8 mouse cellular contexts compared by ENCODE assay signal in the genomic region with DNA sequence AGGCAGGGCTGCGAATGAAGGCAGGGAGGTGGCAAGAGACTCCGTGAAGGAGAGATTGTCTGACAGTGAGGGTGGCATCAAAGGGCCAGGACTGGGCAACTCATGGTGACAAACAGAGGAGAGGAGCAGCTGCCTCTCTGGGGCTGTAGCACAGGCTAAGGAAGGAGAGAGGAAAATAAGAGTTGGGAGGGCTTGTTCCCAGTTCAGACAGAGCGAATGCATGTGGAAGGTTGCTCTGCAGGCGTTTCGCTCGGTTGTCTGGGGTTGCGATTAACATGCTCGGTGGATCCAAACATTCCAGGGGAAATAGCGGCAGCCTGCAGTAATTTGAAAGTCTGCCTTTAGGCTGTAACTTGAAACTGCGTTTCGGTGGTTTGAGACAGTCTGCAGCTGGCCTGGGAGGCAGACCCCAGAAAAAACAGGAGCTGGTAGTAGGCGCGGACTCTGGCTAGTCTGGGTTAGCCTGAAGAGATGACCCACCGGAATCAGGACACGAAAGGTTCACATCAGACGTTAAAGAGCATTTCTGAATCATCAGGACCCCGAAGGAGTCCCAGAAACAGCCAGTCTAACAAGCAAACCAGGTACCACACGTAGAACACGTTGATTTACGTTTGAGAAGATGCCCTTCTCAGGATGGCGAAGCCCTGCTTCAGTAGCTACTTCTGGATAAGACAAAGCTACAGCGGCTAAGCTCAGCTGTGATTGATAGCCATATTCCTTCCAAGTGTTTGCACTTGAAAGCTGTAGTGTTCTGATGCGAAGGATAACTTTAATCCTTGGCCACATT. TPM values are rescaled to one million over a fixed set of nuclear protein-coding genes. Genes with fewer than 3 reads are reported as not detected.
DNase-seq lines count a peak whose midpoint lies in the region; ATAC-seq and TF ChIP-seq lines count a peak whose summit lies in the region.
"Had no signal": no experiment of that assay in that cellular context is flagged by ENCODE, and none has a peak within 500 bp of the region (broad histone marks: within the 10 kb centered on the region; RNA-seq: fewer than 3 reads in every experiment).

No protein-coding gene starts in this region.

- no peak overlapping the region for H3K27ac ChIP-seq in left cerebral cortex, adult 2 months
- H3K27ac ChIP-seq in embryonic facial prominence, embryonic 10.5 days (replicated peaks): peak overlapping the region; percentile 90
- no peak overlapping the region for H3K27ac ChIP-seq in heart, postnatal 0 days (ENCODE audit: low read depth)

- H3K4me2 ChIP-seq in heart, postnatal 0 days (ENCODE audit: low read depth, low read length): peak overlapping the region; percentile 62

- peak overlapping the region; percentile 31; the same call in 1 of the 2 replicates for H3K4me3 ChIP-seq in left cerebral cortex, adult 2 months
- peak overlapping the region; percentile 52 for H3K4me3 ChIP-seq in embryonic facial prominence, embryonic 10.5 days
- peak overlapping the region; percentile 38 for H3K4me3 ChIP-seq in heart, postnatal 0 days (ENCODE audit: low read depth, low read length)
- H3K4me3 ChIP-seq: megakaryocyte, embryonic 14.5 days had no signal

- ATAC-seq in heart, postnatal 0 days (ENCODE audit: insufficient read depth, low read depth): no peak

- H3K4me1 ChIP-seq in embryonic facial prominence, embryonic 10.5 days: peaks cover 29% of the 10 kb centered on the region
- H3K4me1 ChIP-seq in heart, postnatal 0 days (ENCODE audit: control insufficient read depth, insufficient read depth): peaks cover 4% of the 10 kb centered on the region; the same call in 1 of the 2 replicates
- H3K4me1 ChIP-seq: megakaryocyte, embryonic 14.5 days had no signal

- peak overlapping the region; percentile 45 for H3K9ac ChIP-seq in heart, postnatal 0 days (replicated peaks; ENCODE audit: low read depth, low read length)

- no peaks in the 10 kb centered on the region for H3K36me3 ChIP-seq in embryonic facial prominence, embryonic 10.5 days (replicated peaks)
- H3K36me3 ChIP-seq in heart, postnatal 0 days (replicated peaks; ENCODE audit: control insufficient read depth, insufficient read depth, low read length): no peaks in the 10 kb centered on the region

- DNase-seq in left cerebral cortex, adult 2 months (ENCODE audit: extremely low spot score in 1 of 2, low spot score in 2 of 2): no peak
- no peak for DNase-seq in left cerebral cortex, adult 18-20 months (ENCODE audit: low spot score in 2 of 2)
- peak; percentile 81 for DNase-seq in embryonic facial prominence, embryonic 10.5 days (ENCODE audit: low spot score)
- DNase-seq in heart, postnatal 0 days (ENCODE audit: low spot score): peak; percentile 20
- DNase-seq in lung, postnatal 10 days: peak; percentile 5
- peak; percentile 46 for DNase-seq in testis, postnatal 10 days (ENCODE audit: low spot score)
- no peak for DNase-seq in c-Kit-positive CD71-positive TER-119-positive erythroid progenitor cells, embryonic 14.5 days (ENCODE audit: low spot score)

- no peaks in the 10 kb centered on the region for H3K27me3 ChIP-seq in embryonic facial prominence, embryonic 10.5 days (replicated peaks; ENCODE audit: low read depth, poor library complexity, severe bottlenecking)
- H3K27me3 ChIP-seq in heart, postnatal 0 days (ENCODE audit: control insufficient read depth, insufficient read depth, low read length): no peaks in the 10 kb centered on the region
- H3K27me3 ChIP-seq: megakaryocyte, embryonic 14.5 days had no signal

- TF ChIP-seq CTCF in left cerebral cortex, adult 2 months (IDR thresholded peaks at IDR 0.05): no peak
- no peak for TF ChIP-seq CTCF in heart, postnatal 0 days (IDR thresholded peaks at IDR 0.05; ENCODE audit: low read depth)

- H3K9me3 ChIP-seq in embryonic facial prominence, embryonic 10.5 days: no peaks in the 10 kb centered on the region
- no peaks in the 10 kb centered on the region for H3K9me3 ChIP-seq in heart, postnatal 0 days (replicated peaks; ENCODE audit: control insufficient read depth, low read length)

- no peak for TF ChIP-seq EP300 in heart, postnatal 0 days (IDR thresholded peaks at IDR 0.05; ENCODE audit: low read depth)

- intact Hi-C loops in left cerebral cortex, adult 2 months (cut with DNase I): no loop called here

- WGBS in embryonic facial prominence, embryonic 10.5 days: 12% methylated on average over 23 of the region's 23 CpGs
- WGBS in heart, postnatal 0 days: 14% methylated on average over 23 of the region's 23 CpGs

RNA-seq across cellular contexts. Expression of gene Gja1, which starts 54.7 kb away (rescaled TPM):
- 100 to 1,000 TPM; 179 to 193 TPM for total RNA-seq in left cerebral cortex, adult 2 months (2021)
- 100 to 1,000 TPM; 147 to 198 TPM for total RNA-seq in left cerebral cortex, adult 18-20 months (2021)
- polyA plus RNA-seq in embryonic facial prominence, embryonic 10.5 days (2016; fragmentation: Nextera tagmentation; extraction: Ambion mirVana): 253 and 259 TPM in 2 replicates
- 198 and 396 TPM in 2 replicates for total RNA-seq in heart, postnatal 0 days (2014; rRNA removed; ENCODE audit: low replicate concordance)
- polyA plus RNA-seq in heart, postnatal 0 days (2015; fragmentation: Nextera tagmentation; extraction: Ambion mirVana): 579 and 613 TPM in 2 replicates

Comparison
In these comparisons a context has a peak if more than half of its experiments do, and no peak if none do; other contexts are left out.
1. DNase-seq: peak in embryonic facial prominence, embryonic 10.5 days (single experiment), heart, postnatal 0 days (single experiment), lung, postnatal 10 days (single experiment) and testis, postnatal 10 days (single experiment); none in left cerebral cortex, adult 2 months (0 of 2), left cerebral cortex, adult 18-20 months (0 of 2) and c-Kit-positive CD71-positive TER-119-positive erythroid progenitor cells, embryonic 14.5 days (single experiment).
2. Peak in every context shown above with its lines, with median percentiles within 50 percentile points of each other: H3K4me3 ChIP-seq.